9 mouse cellular contexts compared by ENCODE assay signal in genomic region chr13:100939677-100940076, GRCm38 (mm10).
A peak's percentile ranks its signal among the peaks of the same experiment; 100 is the strongest.
DNase-seq lines count a peak whose midpoint lies in the region; ATAC-seq and TF ChIP-seq lines count a peak whose summit lies in the region.
"Had no signal": no experiment of that assay in that cellular context is flagged by ENCODE, and none has a peak within 500 bp of the region (broad histone marks: within the 10 kb centered on the region; RNA-seq: fewer than 3 reads in every experiment).

No protein-coding gene starts in this region.

- no peak overlapping the region for H3K27ac ChIP-seq in hindbrain, embryonic 10.5 days
- H3K27ac ChIP-seq in hindbrain, embryonic 13.5 days: no peak overlapping the region
- H3K27ac ChIP-seq in heart, postnatal 0 days (ENCODE audit: low read depth): no peak overlapping the region
- H3K27ac ChIP-seq: limb, embryonic 15.5 days had no signal

- WGBS in hindbrain, embryonic 10.5 days: 43% methylated on average over 4 of the region's 4 CpGs
- 42% methylated on average over 4 of the region's 4 CpGs for WGBS in hindbrain, embryonic 13.5 days
- 46% methylated on average over 4 of the region's 4 CpGs for WGBS in heart, postnatal 0 days

- no peak overlapping the region for H3K9ac ChIP-seq in hindbrain, embryonic 13.5 days
- H3K9ac ChIP-seq in heart, postnatal 0 days (replicated peaks; ENCODE audit: low read depth, low read length): no peak overlapping the region
- H3K9ac ChIP-seq: limb, embryonic 15.5 days had no signal

- ATAC-seq in hindbrain, embryonic 13.5 days (ENCODE audit: low FRiP score): no peak
- ATAC-seq in heart, postnatal 0 days (ENCODE audit: insufficient read depth, low read depth): 0 out of 2 replicates have a peak, but pooled peaks have one; percentile 27
- peak; percentile 53 for ATAC-seq in megakaryocyte-erythroid progenitor cell, adult 5-6 weeks (replicated peaks; ENCODE audit: low FRiP score, low TSS enrichment, poor library complexity, severe bottlenecking)

- no peaks in the 10 kb centered on the region for H3K27me3 ChIP-seq in hindbrain, embryonic 10.5 days (ENCODE audit: insufficient read depth, poor library complexity, severe bottlenecking)
- no peaks in the 10 kb centered on the region for H3K27me3 ChIP-seq in hindbrain, embryonic 13.5 days
- no peaks in the 10 kb centered on the region for H3K27me3 ChIP-seq in heart, postnatal 0 days (ENCODE audit: control insufficient read depth, insufficient read depth, low read length)
- H3K27me3 ChIP-seq: limb, embryonic 15.5 days had no signal

- H3K4me3 ChIP-seq in hindbrain, embryonic 10.5 days: no peak overlapping the region
- H3K4me3 ChIP-seq in hindbrain, embryonic 13.5 days: no peak overlapping the region
- no peak overlapping the region for H3K4me3 ChIP-seq in heart, postnatal 0 days (ENCODE audit: low read depth, low read length)
- H3K4me3 ChIP-seq: limb, embryonic 15.5 days had no signal

- no peaks in the 10 kb centered on the region for H3K36me3 ChIP-seq in hindbrain, embryonic 10.5 days
- no peaks in the 10 kb centered on the region for H3K36me3 ChIP-seq in hindbrain, embryonic 13.5 days
- no peaks in the 10 kb centered on the region for H3K36me3 ChIP-seq in heart, postnatal 0 days (replicated peaks; ENCODE audit: control insufficient read depth, insufficient read depth, low read length)
- H3K36me3 ChIP-seq: limb, embryonic 15.5 days had no signal

- H3K4me1 ChIP-seq in hindbrain, embryonic 10.5 days (replicated peaks): no peaks in the 10 kb centered on the region
- H3K4me1 ChIP-seq in hindbrain, embryonic 13.5 days (replicated peaks): no peaks in the 10 kb centered on the region
- H3K4me1 ChIP-seq in heart, postnatal 0 days (ENCODE audit: control insufficient read depth, insufficient read depth): no peaks in the 10 kb centered on the region

- peak; percentile 47 for DNase-seq in hindbrain, embryonic 10.5 days (ENCODE audit: low spot score)
- peak; percentile 65 for DNase-seq in NIH3T3 (ENCODE audit: low read depth)
- DNase-seq in cerebellum, postnatal 36 days: peak; percentile 55 to 77
- peak; percentile 41 for DNase-seq in heart, postnatal 0 days (ENCODE audit: low spot score)
- peak; percentile 55 for DNase-seq in layer of hippocampus, adult 9-10 months (ENCODE audit: low spot score)
- DNase-seq in yolk sac, embryonic 10.5 days (ENCODE audit: low spot score): peak; percentile 20

- H3K9me3 ChIP-seq in hindbrain, embryonic 10.5 days: no peaks in the 10 kb centered on the region
- no peaks in the 10 kb centered on the region for H3K9me3 ChIP-seq in hindbrain, embryonic 13.5 days
- no peaks in the 10 kb centered on the region for H3K9me3 ChIP-seq in heart, postnatal 0 days (replicated peaks; ENCODE audit: control insufficient read depth, low read length)
- H3K9me3 ChIP-seq: limb, embryonic 15.5 days had no signal

- TF ChIP-seq EP300 in heart, postnatal 0 days (IDR thresholded peaks at IDR 0.05; ENCODE audit: low read depth): no peak

- no peak overlapping the region for H3K4me2 ChIP-seq in hindbrain, embryonic 13.5 days
- H3K4me2 ChIP-seq in heart, postnatal 0 days (ENCODE audit: low read depth, low read length): no peak overlapping the region
- H3K4me2 ChIP-seq: limb, embryonic 15.5 days had no signal

- peak; percentile 60 for TF ChIP-seq CTCF in heart, postnatal 0 days (IDR thresholded peaks at IDR 0.05; ENCODE audit: low read depth)
